Mouse (Mus musculus) thymus, adult 2 months (tissue): ENCODE results near the gene Ticrr.

Experiments
- CTCF ChIP-seq: fragments of 200-500 bp; IDR thresholded peaks from 2 replicates; pipeline ENCODE4 v1.5.1; 2012; ENCODE audit warnings: mild to moderate bottlenecking, control low read depth, low read length, moderate library complexity, borderline replicate concordance; ENCODE audit not compliant: control insufficient read depth, poor library complexity, insufficient read depth; ENCODE audit errors: extremely low read depth
- POLR2A ChIP-seq: fragments of 200-500 bp; IDR thresholded peaks from 2 replicates; pipeline ENCODE4 v1.6.1; 2012; ENCODE audit warnings: mild to moderate bottlenecking, low read length, control low read depth, moderate library complexity; ENCODE audit not compliant: control insufficient read depth, poor library complexity, insufficient read depth; ENCODE audit errors: extremely low read depth

GRCm38 (mm10) chr7:79747659-79748058 is 87.7 kb downstream of the Ticrr start:
- TF ChIP-seq CTCF = no peak
- no peak for TF ChIP-seq POLR2A
